Mouse (Mus musculus) erythroblast, embryonic 14.5 days (primary cell): ENCODE results near the gene Sbp. TPM values are rescaled to one million over a fixed set of nuclear protein-coding genes. Genes with fewer than 3 reads are reported as not detected.

Experiments used
- H3K27me3 ChIP-seq: 2 replicates; pipeline ENCODE4 v1.6.1; 2012; ENCODE audit warnings: inconsistent platforms; ENCODE audit not compliant: control insufficient read depth
- H3K36me3 ChIP-seq: 2 replicates; pipeline ENCODE4 v1.6.1; 2012; ENCODE audit warnings: mild to moderate bottlenecking, inconsistent platforms; ENCODE audit not compliant: control insufficient read depth
- H3K4me1 ChIP-seq: 2 replicates; pipeline ENCODE4 v1.6.1; 2012; ENCODE audit warnings: inconsistent platforms; ENCODE audit not compliant: control insufficient read depth
- H3K4me3 ChIP-seq: replicated peaks from 2 replicates; pipeline ENCODE3; 2012; ENCODE audit warnings: moderate library complexity, mild to moderate bottlenecking, inconsistent platforms
- H3K9me3 ChIP-seq: 2 replicates; pipeline ENCODE4 v1.6.1; 2012; ENCODE audit warnings: low read length, inconsistent platforms, mixed read lengths; ENCODE audit not compliant: control insufficient read depth
- GATA1 ChIP-seq: IDR thresholded peaks from 2 replicates; pipeline ENCODE4 v1.6.1; 2012; ENCODE audit warnings: low read length, inconsistent platforms, mixed read lengths
- TAL1 ChIP-seq: IDR thresholded peaks from 3 replicates; pipeline ENCODE4 v1.6.1; 2012; ENCODE audit warnings: low read length, inconsistent platforms, mixed read lengths
- polyA plus RNA-seq: library from polyadenylated mRNA; stranded (reverse); fragments of >175 nt; gene quantifications from 2 replicates; pipeline ENCODE4 v1.2.3, GENCODE M21; 2012

Sbp gene
- polyA plus RNA-seq, 1 experiment = not detected

GRCm38 (mm10) chr17:23982912-23983311, 41.4 kb downstream of the Sbp start:
- TF ChIP-seq TAL1 (no peak), GATA1 (no peak)
- H3K4me3 ChIP-seq = no peak overlapping the region
- H3K36me3 ChIP-seq = no peaks in the 10 kb centered on the region
- H3K4me1 ChIP-seq = no peaks in the 10 kb centered on the region
- H3K27me3 ChIP-seq = no peaks in the 10 kb centered on the region
- H3K9me3 ChIP-seq = no peaks in the 10 kb centered on the region

- no peaks in the 10 kb centered on the region for H3K4me1 ChIP-seq
- no peaks in the 10 kb centered on the region for H3K27me3 ChIP-seq
- TF ChIP-seq TAL1 (no peak), GATA1 (no peak)
- H3K9me3 ChIP-seq = no peaks in the 10 kb centered on the region
- no peaks in the 10 kb centered on the region for H3K36me3 ChIP-seq
- no peak overlapping the region for H3K4me3 ChIP-seq
Observed at GRCm38 (mm10) chr17:23984989-23985388, 43.5 kb downstream of the Sbp start.

- Histone ChIP-seq H3K36me3 (peaks cover 3% of the 10 kb centered on the region; the same call in 1 of the 2 replicates), H3K27me3 (no peaks in the 10 kb centered on the region)
Observed at GRCm38 (mm10) chr17:23989802-23990201, 48.3 kb downstream of the Sbp start.

GRCm38 (mm10) chr17:23992789-23993553, 51.5 kb downstream of the Sbp start:
- Histone ChIP-seq H3K4me3 (no peak overlapping the region), H3K27me3 (no peaks in the 10 kb centered on the region), H3K4me1 (peaks cover 5% of the 10 kb centered on the region), H3K9me3 (no peaks in the 10 kb centered on the region), H3K36me3 (peaks cover 10% of the 10 kb centered on the region; the same call in 1 of the 2 replicates)
- TF ChIP-seq GATA1 (no peak), TAL1 (no peak)

More at GRCm38 (mm10) chr17:23989802-23990201, 48.3 kb downstream of the Sbp start:
- Histone ChIP-seq H3K9me3 (no peaks in the 10 kb centered on the region), H3K4me1 (peaks cover 5% of the 10 kb centered on the region), H3K4me3 (no peak overlapping the region)
- TF ChIP-seq GATA1 (no peak), TAL1 (no peak)

GRCm38 (mm10) chr17:23993559-23994428, 52.3 kb downstream of the Sbp start:
- H3K4me1 ChIP-seq = peaks cover 5% of the 10 kb centered on the region
- TF ChIP-seq TAL1 = no peak
- no peak for TF ChIP-seq GATA1
- H3K27me3 ChIP-seq = no peaks in the 10 kb centered on the region
- no peak overlapping the region for H3K4me3 ChIP-seq
- H3K36me3 ChIP-seq = peaks cover 10% of the 10 kb centered on the region; the same call in 1 of the 2 replicates
- no peaks in the 10 kb centered on the region for H3K9me3 ChIP-seq

- H3K9me3 ChIP-seq = no peaks in the 10 kb centered on the region
- H3K4me3 ChIP-seq = no peak overlapping the region
- H3K36me3 ChIP-seq = peaks cover 10% of the 10 kb centered on the region; the same call in 1 of the 2 replicates
- no peak for TF ChIP-seq GATA1
- TF ChIP-seq TAL1 = no peak
- H3K4me1 ChIP-seq = peaks cover 5% of the 10 kb centered on the region
- H3K27me3 ChIP-seq = no peaks in the 10 kb centered on the region
Observed at GRCm38 (mm10) chr17:23994667-23995066, 53.2 kb downstream of the Sbp start.

Other genes starting within 250 kb of the Sbp start
- gene 1520401A03Rik, start 218.9 kb upstream of the Sbp start, polyA plus RNA-seq = 0.06 TPM in 1 of 2 replicates, not detected in the other
- gene Pkmyt1, start 215.3 kb upstream of the Sbp start, polyA plus RNA-seq = 46.9 and 56.9 TPM in 2 replicates
- gene Paqr4, start 200.8 kb upstream of the Sbp start, polyA plus RNA-seq = 2.2 and 3.9 TPM in 2 replicates
- 0.02 TPM in 1 of 2 replicates, not detected in the other for gene Kremen2, start 195.8 kb upstream of the Sbp start, polyA plus RNA-seq
- gene Flywch1, start 170.1 kb upstream of the Sbp start, polyA plus RNA-seq = 1.4 and 2.3 TPM in 2 replicates
- 0.06 TPM in 1 of 2 replicates, not detected in the other for gene Flywch2, start 155.6 kb upstream of the Sbp start, polyA plus RNA-seq
- gene Srrm2, start 151.1 kb upstream of the Sbp start, polyA plus RNA-seq = 21.7 and 36.5 TPM in 2 replicates
- 109 and 150 TPM in 2 replicates for gene Elob, start 112.5 kb upstream of the Sbp start, polyA plus RNA-seq
- not detected in 2 replicates for gene Prss33, start 105.6 kb upstream of the Sbp start, polyA plus RNA-seq
- gene Prss32, start 97.8 kb upstream of the Sbp start, polyA plus RNA-seq = 0.03 TPM in 1 of 2 replicates, not detected in the other
- 0.05 and 0.09 TPM in 2 replicates for gene Prss41, start 97.5 kb upstream of the Sbp start, polyA plus RNA-seq
- not detected in 2 replicates for gene Prss21, start 73.6 kb upstream of the Sbp start, polyA plus RNA-seq
- gene Dcpp1, start 60.8 kb upstream of the Sbp start, polyA plus RNA-seq = not detected in 2 replicates
- gene Dcpp2, start 60.8 kb upstream of the Sbp start, polyA plus RNA-seq = not detected in 2 replicates
- not detected in 2 replicates for gene Dcpp3, start 24.2 kb upstream of the Sbp start, polyA plus RNA-seq
- gene Sbpl, start 13.6 kb downstream of the Sbp start, polyA plus RNA-seq = not detected in 2 replicates
- not detected in 2 replicates for gene Prss30, start 38.9 kb downstream of the Sbp start, polyA plus RNA-seq
- gene Prss22, start 56.4 kb downstream of the Sbp start, polyA plus RNA-seq = 2.9 and 3.4 TPM in 2 replicates
- gene Prss27, start 96.5 kb downstream of the Sbp start, polyA plus RNA-seq = not detected in 2 replicates
- 0.66 TPM in 2 replicates for gene Kctd5, start 131.8 kb downstream of the Sbp start, polyA plus RNA-seq
- gene Pdpk1, start 209.3 kb downstream of the Sbp start, polyA plus RNA-seq = 3.3 and 3.7 TPM in 2 replicates
- gene Amdhd2, start 222.1 kb downstream of the Sbp start, polyA plus RNA-seq = 7.0 and 9.1 TPM in 2 replicates
- 65.8 and 80.2 TPM in 2 replicates for gene Atp6v0c, start 228.0 kb downstream of the Sbp start, polyA plus RNA-seq